Mouse (Mus musculus) hindbrain, embryonic 10.5 days (tissue): ENCODE measurements around the gene Ralgapa2. TPM values are rescaled to one million over a fixed set of nuclear protein-coding genes. Genes with fewer than 3 reads are reported as not detected.
A peak's percentile ranks its signal among the peaks of the same experiment; 100 is the strongest.

ENCODE experiments used
- DNase-seq: peaks from one replicate; pipeline ENCODE4 v3.0.0-alpha.2; 2017; ENCODE audit warnings: low spot score
- H3K27ac ChIP-seq: fragments of 300-500 bp; sonication (generic); 2 replicates; pipeline ENCODE4 v1.5.1; 2016; ENCODE audit warnings: mild to moderate bottlenecking, moderate library complexity
- H3K27me3 ChIP-seq: fragments of 300-500 bp; sonication (generic); 2 replicates; pipeline ENCODE4 v1.6.1; 2016; ENCODE audit warnings: mild to moderate bottlenecking; ENCODE audit not compliant: poor library complexity, insufficient read depth, severe bottlenecking
- H3K36me3 ChIP-seq: fragments of 300-500 bp; sonication (generic); 2 replicates; pipeline ENCODE4 v1.6.1; 2016; ENCODE audit warnings: mild to moderate bottlenecking, moderate library complexity
- H3K4me1 ChIP-seq: fragments of 300-500 bp; sonication (generic); replicated peaks from 2 replicates; pipeline ENCODE4 v1.6.1; 2016; ENCODE audit warnings: mild to moderate bottlenecking
- H3K4me3 ChIP-seq: fragments of 300-500 bp; sonication (generic); 2 replicates; pipeline ENCODE4 v1.5.1; 2016; ENCODE audit warnings: mild to moderate bottlenecking, moderate library complexity
- H3K9me3 ChIP-seq: fragments of 300-500 bp; sonication (generic); 2 replicates; pipeline ENCODE4 v1.6.1; 2016; ENCODE audit warnings: mild to moderate bottlenecking, moderate library complexity
- WGBS: fragments of 180-500 bp; shearing (Covaris S2); methylation state at CpG from one replicate; pipeline ENCODE4 v1.1.7; 2016; 5-methylcytosine and 5-hydroxymethylcytosine counted together
- polyA plus RNA-seq: library from polyadenylated mRNA; unstranded; fragments of >200 nt; fragmentation: Nextera tagmentation; extraction: Ambion mirVana; gene quantifications from 2 replicates; pipeline ENCODE4 v1.2.1, GENCODE M21; 2016

Ralgapa2 gene
- polyA plus RNA-seq, 1 experiment from 2014 or later: 11.6 TPM

DNA sequence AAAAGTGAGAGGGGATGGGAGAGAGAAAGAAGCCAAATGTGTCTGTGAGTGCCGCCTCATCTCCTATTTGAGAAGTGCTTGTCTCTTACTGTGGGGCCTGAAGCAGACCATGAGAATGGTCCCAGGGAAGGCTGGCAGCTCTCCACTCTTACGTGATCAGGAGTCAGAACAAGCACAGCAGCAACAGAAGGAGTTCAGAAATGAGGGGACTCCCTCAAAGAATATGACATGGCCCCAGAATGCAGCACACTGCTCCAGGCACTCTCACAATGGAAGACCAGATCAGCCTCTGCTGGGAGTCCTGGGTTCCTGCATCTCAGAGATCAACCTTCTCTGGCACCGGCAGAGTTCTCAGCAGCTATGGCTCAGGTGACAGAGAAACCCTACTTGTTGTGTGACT is 284.5 kb downstream of the Ralgapa2 start:
- 61% methylated on average over 3 of the region's 3 CpGs for WGBS
- no peaks in the 10 kb centered on the region for H3K36me3 ChIP-seq
- H3K4me1 ChIP-seq: peaks cover 32% of the 10 kb centered on the region
- H3K4me3 ChIP-seq: no peak overlapping the region
- no peak overlapping the region for H3K27ac ChIP-seq
- peaks cover 72% of the 10 kb centered on the region for H3K27me3 ChIP-seq
- no peaks in the 10 kb centered on the region for H3K9me3 ChIP-seq
- DNase-seq: no peak

DNA sequence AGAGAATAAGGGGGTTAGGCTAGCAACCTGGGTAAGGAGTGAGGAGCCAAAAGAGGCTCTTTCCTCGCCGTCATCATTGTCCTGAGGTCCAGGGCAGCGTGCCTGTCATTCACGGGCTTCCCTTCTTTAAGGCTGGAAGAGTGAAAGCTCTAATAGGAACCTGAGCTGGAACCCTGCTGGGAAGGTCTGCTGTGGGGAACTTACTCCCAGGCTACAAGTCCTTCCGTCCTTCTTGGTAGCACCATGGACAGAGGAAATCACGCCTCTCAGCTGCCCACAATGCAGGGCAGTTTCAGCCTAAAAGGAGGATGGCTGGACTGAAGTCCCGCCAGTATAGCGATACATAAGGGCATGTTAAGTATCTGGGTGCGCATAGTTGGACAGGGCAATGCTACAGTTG is 285.7 kb downstream of the Ralgapa2 start:
- Histone ChIP-seq H3K27ac (peak overlapping the region; percentile 9; the same call in 1 of the 2 replicates), H3K9me3 (no peaks in the 10 kb centered on the region), H3K27me3 (peaks cover 81% of the 10 kb centered on the region), H3K4me1 (peaks cover 42% of the 10 kb centered on the region), H3K36me3 (no peaks in the 10 kb centered on the region), H3K4me3 (no peak overlapping the region; the same call in 1 of the 2 replicates)
- WGBS: 4% methylated on average over 9 of the region's 9 CpGs
- peak; percentile 65 for DNase-seq

DNA sequence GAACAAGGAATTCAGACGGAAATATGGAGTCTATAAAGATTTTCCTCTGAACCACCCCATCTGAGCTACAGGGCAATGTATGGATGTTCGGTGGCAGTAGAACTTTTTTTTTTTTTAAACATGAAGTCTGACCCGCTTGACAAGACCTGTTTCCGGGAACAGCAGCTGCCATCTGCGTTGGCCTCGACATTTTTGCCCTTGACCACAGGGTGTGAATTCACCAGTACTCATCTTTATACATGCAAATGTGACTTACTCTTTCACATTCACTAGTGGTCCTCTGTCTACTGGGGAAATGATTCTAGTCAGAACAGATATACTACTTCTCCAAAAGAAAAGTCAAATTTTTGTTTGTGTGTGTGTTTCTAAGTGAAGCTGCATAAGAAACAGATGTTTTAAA is 286.3 kb downstream of the Ralgapa2 start:
- Histone ChIP-seq H3K27ac (0 out of 2 replicates have a peak overlapping the region, but pooled peaks have one; percentile 35), H3K27me3 (peaks cover 84% of the 10 kb centered on the region), H3K4me1 (peaks cover 49% of the 10 kb centered on the region), H3K9me3 (no peaks in the 10 kb centered on the region), H3K36me3 (no peaks in the 10 kb centered on the region), H3K4me3 (no peak overlapping the region)
- peak; percentile 18 for DNase-seq
- 8% methylated on average over 6 of the region's 6 CpGs for WGBS

DNA sequence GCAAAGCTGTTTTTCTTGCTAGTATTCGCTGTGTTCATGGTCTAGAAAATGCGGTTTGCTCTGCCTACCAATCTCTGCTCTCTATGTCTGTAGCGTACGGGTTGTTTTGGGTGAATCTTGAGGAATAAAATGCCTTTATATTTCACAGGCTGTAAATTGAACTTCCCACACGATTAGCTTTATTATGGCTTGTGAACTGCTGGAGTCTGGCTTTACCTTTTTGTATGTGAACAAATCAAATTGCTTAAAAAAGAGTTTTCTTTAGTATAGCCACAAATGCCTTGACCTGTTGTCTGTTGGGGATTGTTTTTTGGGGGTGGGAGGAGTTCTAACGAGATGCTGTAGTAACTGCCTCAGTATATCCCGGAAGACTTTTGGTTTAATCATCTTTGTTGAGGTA is 288.0 kb downstream of the Ralgapa2 start:
- DNase-seq: no peak
- Histone ChIP-seq H3K27me3 (peaks cover 97% of the 10 kb centered on the region), H3K36me3 (no peaks in the 10 kb centered on the region), H3K4me3 (peak overlapping the region; percentile 70), H3K9me3 (no peaks in the 10 kb centered on the region), H3K4me1 (peaks cover 61% of the 10 kb centered on the region), H3K27ac (peak overlapping the region; percentile 93)
- 15% methylated on average over 7 of the region's 7 CpGs for WGBS

DNA sequence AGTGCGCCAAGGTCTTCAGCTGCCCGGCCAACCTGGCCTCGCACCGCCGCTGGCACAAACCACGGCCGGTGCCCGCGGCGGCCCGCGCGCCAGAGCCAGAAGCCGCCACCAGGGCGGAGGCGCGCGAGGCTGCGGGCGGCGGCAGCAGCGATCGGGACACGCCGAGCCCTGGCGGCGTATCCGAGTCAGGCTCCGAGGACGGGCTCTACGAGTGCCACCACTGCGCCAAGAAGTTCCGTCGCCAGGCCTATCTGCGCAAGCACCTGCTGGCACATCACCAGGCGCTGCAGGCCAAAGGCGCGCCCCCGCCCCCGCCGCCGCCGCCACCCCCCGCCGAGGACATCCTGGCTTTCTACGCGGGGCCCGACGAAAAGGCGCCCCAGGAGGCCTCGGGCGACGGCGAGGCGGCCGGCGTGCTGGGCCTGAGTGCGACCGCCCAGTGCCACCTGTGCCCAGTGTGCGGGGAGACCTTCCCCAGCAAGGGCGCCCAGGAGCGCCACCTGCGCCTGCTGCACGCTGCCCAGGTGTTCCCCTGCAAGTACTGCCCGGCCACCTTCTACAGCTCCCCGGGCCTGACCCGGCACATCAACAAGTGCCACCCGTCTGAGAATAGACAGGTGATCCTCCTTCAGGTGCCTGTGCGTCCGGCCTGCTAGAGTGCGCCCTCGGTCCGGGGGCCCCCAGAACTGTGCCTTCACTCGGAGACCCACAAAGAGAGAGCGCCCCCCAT is 288.8 kb downstream of the Ralgapa2 start:
- Histone ChIP-seq H3K4me3 (peak overlapping the region; percentile 70), H3K27me3 (peaks cover 97% of the 10 kb centered on the region), H3K9me3 (no peaks in the 10 kb centered on the region), H3K36me3 (no peaks in the 10 kb centered on the region), H3K4me1 (peaks cover 69% of the 10 kb centered on the region), H3K27ac (peak overlapping the region; percentile 93)
- under 1% methylated on average over 75 of the region's 75 CpGs for WGBS
- peak; percentile 30 for DNase-seq

DNA sequence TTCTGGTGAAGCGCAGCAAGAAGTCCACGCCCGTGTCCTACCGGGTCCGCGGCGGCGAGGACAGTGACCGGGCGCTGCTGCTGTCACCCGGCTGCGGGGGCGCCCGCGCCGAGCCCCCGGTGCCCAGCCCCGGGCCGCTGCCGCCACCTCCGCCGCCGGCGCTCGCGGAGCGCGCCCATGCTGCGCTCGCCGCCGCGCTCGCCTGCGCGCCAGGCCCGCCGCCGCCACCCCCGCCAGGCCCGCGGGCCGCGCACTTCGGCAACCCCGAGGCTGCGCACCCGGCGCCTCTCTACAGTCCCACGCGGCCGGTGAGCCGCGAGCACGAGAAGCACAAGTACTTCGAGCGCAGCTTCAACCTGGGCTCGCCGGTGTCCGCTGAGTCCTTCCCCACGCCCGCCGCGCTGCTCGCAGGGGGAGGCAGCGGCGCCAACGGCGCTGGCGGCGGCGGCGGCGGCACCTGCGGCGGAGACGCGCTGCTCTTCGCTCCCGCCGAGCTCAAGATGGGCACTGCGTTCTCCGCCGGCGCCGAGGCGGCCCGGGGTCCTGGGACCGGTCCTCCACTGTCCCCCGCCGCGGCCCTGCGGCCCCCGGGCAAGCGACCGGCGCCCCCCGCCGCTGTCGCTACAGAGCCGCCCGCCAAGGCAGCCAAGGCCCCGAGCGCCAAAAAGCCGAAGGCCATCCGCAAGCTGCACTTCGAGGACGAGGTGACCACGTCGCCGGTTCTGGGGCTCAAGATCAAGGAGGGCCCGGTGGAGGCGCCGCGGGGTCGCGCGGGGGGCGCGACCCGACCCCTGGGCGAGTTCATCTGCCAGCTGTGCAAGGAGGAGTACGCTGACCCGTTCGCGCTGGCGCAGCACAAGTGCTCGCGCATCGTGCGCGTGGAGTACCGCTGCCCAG is 289.6 kb downstream of the Ralgapa2 start:
- H3K4me1 ChIP-seq: peaks cover 77% of the 10 kb centered on the region
- H3K36me3 ChIP-seq: no peaks in the 10 kb centered on the region
- WGBS: under 1% methylated on average over 133 of the region's 133 CpGs
- peak overlapping the region; percentile 93 for H3K27ac ChIP-seq
- H3K9me3 ChIP-seq: no peaks in the 10 kb centered on the region
- H3K27me3 ChIP-seq: peaks cover 97% of the 10 kb centered on the region
- peak overlapping the region; percentile 70 for H3K4me3 ChIP-seq
- DNase-seq: peak; percentile 73

DNA sequence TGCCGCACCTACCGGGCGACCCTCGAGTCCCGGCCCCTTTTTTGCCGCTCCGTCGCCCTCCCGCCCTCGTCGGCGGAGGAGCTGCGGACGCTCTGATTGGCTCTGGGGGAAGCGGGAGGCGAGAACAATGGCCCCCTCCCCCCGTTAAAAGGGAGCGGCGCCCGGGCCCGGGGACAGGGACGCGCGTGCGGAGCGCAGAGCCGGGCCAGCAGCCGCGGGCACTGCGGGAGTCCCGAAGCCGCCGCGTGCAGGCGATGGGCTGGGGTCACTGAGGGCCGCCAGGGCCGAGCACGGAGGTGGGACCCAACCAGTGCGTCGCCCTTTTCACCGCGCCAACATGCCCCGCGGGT is 290.2 kb downstream of the Ralgapa2 start:
- Histone ChIP-seq H3K9me3 (no peaks in the 10 kb centered on the region), H3K27me3 (peaks cover 97% of the 10 kb centered on the region), H3K36me3 (no peaks in the 10 kb centered on the region), H3K4me1 (peaks cover 82% of the 10 kb centered on the region), H3K27ac (peak overlapping the region; percentile 93), H3K4me3 (peak overlapping the region; percentile 70)
- peak; percentile 83 for DNase-seq
- WGBS: under 1% methylated on average over 43 of the region's 44 CpGs

DNA sequence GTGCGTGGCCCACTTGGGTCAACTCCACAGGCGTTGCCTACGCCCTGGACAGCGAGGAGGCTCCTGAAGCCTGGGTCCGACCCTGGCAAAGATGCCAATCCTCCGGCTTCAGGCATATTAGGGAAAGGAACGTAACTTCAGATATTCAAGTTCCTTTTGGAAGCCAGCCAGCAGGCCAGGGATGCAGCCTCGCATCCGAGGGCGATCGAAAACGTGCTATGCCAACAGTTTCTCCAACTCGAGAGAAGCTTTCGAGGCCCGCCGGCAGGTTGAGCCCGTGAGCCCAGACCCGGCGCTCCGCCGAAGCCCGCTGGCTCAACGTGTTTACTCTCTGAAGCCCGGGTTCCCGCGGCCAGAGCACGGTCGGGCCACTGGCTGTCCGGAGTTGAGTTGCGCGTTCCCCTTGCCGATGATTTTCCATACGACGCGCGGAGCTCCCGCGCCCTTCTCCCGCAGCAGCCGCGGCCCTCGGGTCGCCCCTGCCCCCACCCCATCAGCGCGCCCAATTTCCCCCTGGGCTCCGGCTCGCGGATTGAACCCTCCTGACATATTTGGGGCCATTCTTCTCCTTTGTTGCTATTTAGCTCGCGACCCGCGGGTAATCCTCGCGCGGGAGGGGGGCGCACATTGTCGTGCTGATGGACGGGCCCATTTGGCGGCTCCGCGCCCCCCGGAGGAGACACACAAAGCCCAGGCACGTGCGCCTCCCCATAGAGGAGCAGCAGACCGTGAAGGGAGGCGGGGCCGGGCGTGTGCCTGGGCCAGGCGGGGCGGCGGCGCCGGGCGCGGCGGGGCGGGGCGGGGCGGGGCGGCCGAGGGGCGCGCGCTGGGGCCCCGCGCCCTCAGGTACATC is 290.8 kb downstream of the Ralgapa2 start, which contains the start of gene Insm1:
TSS of gene Insm1 (plus strand) at position 846 of the 853 bp plus-strand sequence.
- H3K4me1 ChIP-seq: peaks cover 82% of the 10 kb centered on the region
- WGBS: under 1% methylated on average over 84 of the region's 86 CpGs

DNA sequence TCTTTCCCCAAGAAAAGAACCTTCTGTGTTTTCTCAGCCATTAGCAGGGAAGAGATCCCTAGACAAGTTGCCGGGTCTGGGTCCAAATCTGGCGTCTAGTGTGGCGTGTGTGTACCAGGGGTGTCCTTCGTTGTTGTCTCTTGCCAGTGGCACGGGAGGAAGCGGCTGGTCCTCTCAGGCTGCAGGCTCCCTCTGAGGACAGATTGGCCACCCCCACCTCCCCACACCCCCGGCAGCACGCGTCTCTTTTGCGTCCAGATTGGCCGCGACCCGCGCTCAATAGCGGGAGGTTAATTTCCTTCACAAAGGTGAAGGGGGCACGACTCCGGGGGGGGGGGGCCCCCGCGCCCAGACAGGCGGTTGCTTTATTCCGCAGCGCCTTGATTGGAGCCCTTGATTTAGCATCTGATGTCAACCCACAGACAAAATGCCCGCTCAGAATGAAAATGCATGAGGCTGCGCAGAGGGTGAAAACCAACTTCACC is 291.5 kb downstream of the Ralgapa2 start:
- Histone ChIP-seq H3K9me3 (no peaks in the 10 kb centered on the region), H3K27ac (peak overlapping the region; percentile 93), H3K4me1 (peaks cover 82% of the 10 kb centered on the region), H3K4me3 (peak overlapping the region; percentile 70), H3K27me3 (peaks cover 97% of the 10 kb centered on the region), H3K36me3 (no peaks in the 10 kb centered on the region)
- WGBS: under 1% methylated on average over 24 of the region's 24 CpGs
- peak; percentile 83 for DNase-seq

More for the DNA sequence above, 290.8 kb downstream of the Ralgapa2 start, which contains the start of gene Insm1:
- no peaks in the 10 kb centered on the region for H3K36me3 ChIP-seq
- H3K4me3 ChIP-seq: peak within 1 kb of the TSS; percentile 70
- H3K27me3 ChIP-seq: peaks cover 97% of the 10 kb centered on the region
- peak; percentile 85 for DNase-seq
- no peaks in the 10 kb centered on the region for H3K9me3 ChIP-seq
- peak within 1 kb of the TSS; percentile 93 for H3K27ac ChIP-seq

DNA sequence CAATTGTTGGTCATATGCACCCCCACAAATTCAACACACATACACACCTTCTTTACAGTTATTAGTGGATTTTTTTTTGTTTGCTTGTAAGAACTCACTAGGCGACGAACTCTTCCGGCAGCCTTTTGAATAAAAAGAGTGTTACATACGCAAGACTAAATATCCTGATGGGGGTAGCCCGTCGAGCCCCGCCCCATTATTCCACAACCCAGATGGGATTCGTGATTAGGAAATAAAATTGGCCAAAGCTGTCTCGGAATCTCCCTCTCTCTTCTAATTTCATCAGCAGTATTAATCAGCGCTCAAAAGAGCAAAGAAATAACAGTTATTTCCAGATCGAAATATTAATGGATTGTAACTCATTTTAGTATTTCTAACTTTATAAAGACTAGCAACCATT is 292.4 kb downstream of the Ralgapa2 start:
- Histone ChIP-seq H3K4me1 (peaks cover 85% of the 10 kb centered on the region), H3K36me3 (no peaks in the 10 kb centered on the region), H3K27me3 (peaks cover 97% of the 10 kb centered on the region), H3K9me3 (no peaks in the 10 kb centered on the region), H3K27ac (no peak overlapping the region), H3K4me3 (no peak overlapping the region)
- 9% methylated on average over 11 of the region's 11 CpGs for WGBS
- no peak for DNase-seq

DNA sequence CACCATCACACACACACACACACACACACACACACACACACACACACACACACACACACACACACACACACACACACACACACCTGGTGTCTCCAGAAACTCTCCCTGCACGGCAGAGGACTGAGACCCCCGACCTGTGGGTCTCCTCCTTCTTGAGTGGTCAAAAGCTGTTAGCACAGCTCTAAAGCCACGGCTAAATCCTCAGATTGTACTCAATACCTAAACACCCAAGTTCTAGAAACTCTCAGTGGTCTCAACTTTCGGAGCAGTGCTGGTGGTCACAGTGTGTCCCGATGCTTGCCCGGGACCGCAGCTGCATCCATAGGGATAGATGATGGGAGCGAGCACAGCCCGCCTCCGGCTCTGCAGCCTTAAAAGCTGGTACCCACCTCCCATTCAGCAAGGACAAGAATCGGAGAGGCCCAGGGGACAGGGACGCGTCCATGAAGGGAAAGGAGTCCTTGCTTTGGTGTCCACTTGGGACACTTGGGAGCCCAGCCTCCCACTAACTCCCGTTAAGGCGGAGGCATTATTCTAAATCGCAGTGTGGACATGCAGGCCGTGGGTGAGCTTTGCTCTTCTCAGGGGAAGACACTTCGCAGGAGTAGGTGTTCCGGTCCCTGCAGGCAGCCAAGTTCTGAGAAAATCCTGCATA is 293.1 kb downstream of the Ralgapa2 start:
- Histone ChIP-seq H3K4me3 (peak overlapping the region; percentile 45), H3K27me3 (peaks cover 97% of the 10 kb centered on the region), H3K27ac (peak overlapping the region; percentile 89), H3K36me3 (no peaks in the 10 kb centered on the region), H3K4me1 (peaks cover 90% of the 10 kb centered on the region), H3K9me3 (no peaks in the 10 kb centered on the region)
- peak; percentile 60 for DNase-seq
- under 1% methylated on average over 19 of the region's 19 CpGs for WGBS
